Mouse (Mus musculus) lung, adult 2 months (tissue): ENCODE data around the gene Csrp3. TPM values are rescaled to one million over a fixed set of nuclear protein-coding genes. Genes with fewer than 3 reads are reported as not detected.

Experiments
- DNase-seq: peaks from one replicate; pipeline ENCODE4 v3.0.0; 2022
- H3K4me1 ChIP-seq: fragments of 200-500 bp; 2 replicates; pipeline ENCODE4 v1.6.1; 2011; ENCODE audit warnings: low read length; ENCODE audit not compliant: control insufficient read depth, insufficient read depth
- H3K4me3 ChIP-seq: fragments of 200-500 bp; replicated peaks from 2 replicates; pipeline ENCODE3; 2011; ENCODE audit warnings: low read depth, mild to moderate bottlenecking, control low read depth, low read length; ENCODE audit errors: extremely low read depth
- CTCF ChIP-seq: fragments of 200-500 bp; IDR thresholded peaks from 2 replicates; pipeline ENCODE4 v1.5.1; 2011; ENCODE audit warnings: mild to moderate bottlenecking, low read length, control low read depth; ENCODE audit not compliant: insufficient read depth
- POLR2A ChIP-seq: fragments of 200-500 bp; IDR thresholded peaks from 2 replicates; pipeline ENCODE4 v1.6.1; 2011; ENCODE audit warnings: low read depth, mild to moderate bottlenecking, control low read depth, low read length, borderline replicate concordance; ENCODE audit errors: extremely low read depth
- WGBS: fragments of 180-500 bp; shearing (Covaris S2); methylation state at CpG from one replicate; pipeline ENCODE4 v1.1.7; 2018; 5-methylcytosine and 5-hydroxymethylcytosine counted together
- polyA plus RNA-seq: library from polyadenylated mRNA; depleted of rRNA; stranded (reverse); fragments of >200 nt; gene quantifications from 2 replicates; pipeline ENCODE4 v1.2.3, GENCODE M21; 2012

Csrp3 gene
- polyA plus RNA-seq, 1 experiment, result 38.0 TPM

DNA sequence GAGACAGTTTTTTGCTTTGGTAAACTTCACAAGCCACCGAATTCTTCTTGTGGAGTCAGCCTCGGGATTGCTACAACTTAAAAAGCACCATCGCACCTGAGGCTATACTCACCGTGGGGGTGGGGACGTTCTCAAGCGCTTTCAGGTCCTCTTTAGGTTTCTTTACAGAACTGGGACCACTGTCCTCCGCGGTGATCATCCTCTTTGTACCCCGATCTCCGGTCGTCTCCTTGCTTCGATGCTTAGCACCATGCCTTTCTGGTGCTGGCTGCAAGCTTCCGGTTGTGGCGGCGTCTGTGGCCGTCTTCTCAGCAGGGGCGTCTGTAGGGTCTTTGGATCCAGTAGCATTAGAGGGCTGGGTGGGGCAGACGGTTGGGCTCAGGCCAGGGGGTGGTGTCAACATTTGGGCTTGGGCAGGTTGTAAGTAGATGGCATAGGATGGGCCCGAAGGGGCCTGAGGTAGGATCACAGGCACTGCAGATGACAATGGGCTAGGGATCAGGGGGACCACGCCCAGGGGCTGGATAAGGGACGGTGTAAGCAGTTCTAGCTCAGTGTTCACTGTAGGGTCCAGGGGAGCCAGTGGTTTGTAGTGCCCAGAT, 22.8 kb upstream of the Csrp3 start:
- DNase-seq, result no peak
- no peaks in the 10 kb centered on the region for H3K4me1 ChIP-seq
- TF ChIP-seq CTCF (no peak), POLR2A (no peak)
- 93% methylated on average over 21 of the region's 21 CpGs for WGBS
- no peak overlapping the region for H3K4me3 ChIP-seq

DNA sequence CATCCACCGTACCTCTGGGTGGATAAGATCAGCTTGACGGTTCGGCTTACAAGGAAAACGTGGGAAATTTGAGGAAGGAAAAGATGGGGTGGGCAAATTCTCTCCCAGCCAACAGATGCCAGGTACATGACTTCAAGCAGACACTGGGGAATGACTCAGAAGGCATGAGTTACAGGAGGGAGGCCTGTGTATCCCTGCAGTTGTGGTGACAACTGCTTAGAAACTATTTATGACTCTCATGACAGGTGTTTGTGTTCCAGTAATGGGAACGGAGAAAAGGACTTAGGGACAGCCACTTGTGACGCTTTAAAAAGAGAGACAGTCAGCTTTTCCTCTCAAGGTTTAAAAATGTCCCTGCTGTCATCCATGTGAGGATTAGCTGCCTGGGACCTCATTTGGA, 22.3 kb upstream of the Csrp3 start:
- no peak for DNase-seq
- 90% methylated on average over 6 of the region's 6 CpGs for WGBS
- H3K4me3 ChIP-seq, result no peak overlapping the region
- no peaks in the 10 kb centered on the region for H3K4me1 ChIP-seq
- no peak for TF ChIP-seq CTCF
- no peak for TF ChIP-seq POLR2A

DNA sequence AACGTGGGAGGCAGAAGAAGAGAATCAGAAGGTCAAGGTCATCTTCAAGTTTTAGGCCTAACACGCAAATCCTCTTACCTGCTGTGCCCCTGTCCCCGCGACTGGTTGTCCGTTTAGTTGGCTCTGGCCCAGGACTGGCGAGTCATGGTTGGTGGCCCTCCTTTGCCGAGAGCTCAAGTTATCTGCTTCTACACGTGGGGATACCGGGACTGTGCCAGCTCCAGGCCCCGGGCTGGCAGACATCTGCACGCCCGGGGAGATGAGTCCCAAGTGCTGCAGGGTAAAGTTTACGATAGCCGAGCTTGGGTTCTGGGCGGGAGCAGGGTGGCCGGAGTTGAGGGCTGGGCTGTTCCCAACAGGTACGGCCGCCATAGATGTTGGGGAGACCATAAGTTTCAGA, 19.7 kb upstream of the Csrp3 start:
- Histone ChIP-seq H3K4me3 (no peak overlapping the region), H3K4me1 (no peaks in the 10 kb centered on the region)
- no peak for DNase-seq
- TF ChIP-seq CTCF (no peak), POLR2A (no peak)
- 94% methylated on average over 18 of the region's 18 CpGs for WGBS

DNA sequence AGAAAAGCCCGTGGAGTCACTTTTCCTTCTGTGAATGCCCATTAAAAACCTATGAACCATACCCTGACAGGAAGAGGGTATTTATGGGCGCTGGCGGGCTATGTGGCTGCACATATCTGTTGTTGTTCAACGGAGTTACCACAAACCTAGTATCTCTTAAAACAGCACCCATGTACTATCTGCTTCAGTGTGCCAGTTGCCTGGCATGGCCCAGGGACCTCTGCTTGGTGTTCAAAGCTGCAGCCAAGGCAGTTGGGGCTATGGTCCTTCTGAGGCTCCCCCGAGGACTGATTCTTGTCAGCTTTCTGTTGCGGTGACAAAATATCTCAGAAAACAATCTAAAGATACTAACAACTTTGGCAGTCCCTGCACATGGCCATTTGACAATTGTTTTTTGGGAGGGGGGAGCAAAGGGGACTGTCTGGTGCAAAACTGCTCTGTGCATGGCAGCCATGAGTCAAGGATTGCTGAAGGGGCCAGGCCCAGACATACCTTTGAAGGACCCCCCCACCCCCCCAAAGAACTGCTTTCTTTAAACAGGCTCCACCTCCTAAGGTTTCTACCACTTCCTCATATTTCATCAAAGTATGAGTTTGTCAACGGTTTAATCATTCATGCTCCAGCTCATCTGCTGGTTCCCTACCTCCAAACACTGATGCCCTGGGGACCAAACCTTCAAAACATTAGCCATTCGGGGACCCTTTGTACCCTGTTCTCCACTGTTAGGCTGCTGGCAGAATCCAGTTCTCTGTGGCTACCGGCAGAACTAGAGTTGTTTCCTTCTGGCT, 17.0 kb upstream of the Csrp3 start:
- Histone ChIP-seq H3K4me3 (no peak overlapping the region), H3K4me1 (no peaks in the 10 kb centered on the region)
- no peak for DNase-seq
- TF ChIP-seq CTCF (no peak), POLR2A (no peak)
- 83% methylated on average over 9 of the region's 9 CpGs for WGBS

DNA sequence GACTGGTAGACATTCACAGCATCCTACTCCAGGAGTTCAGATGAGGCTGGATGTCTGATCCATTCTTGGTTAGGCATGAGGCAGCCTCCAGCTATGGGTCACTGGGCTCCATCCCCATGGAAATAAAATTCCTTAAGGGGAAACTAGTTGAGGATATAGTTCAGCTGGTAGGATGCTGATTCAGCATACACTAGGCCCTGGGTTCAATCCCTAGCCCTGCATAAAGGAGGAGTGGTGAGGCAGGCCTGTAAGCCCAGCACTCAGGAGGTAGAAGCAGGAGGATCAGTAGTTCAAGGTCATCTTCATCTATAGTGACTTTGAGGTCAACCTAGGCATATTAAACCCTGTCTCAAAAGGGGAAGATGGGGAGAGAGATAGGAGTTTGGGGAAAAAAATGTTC, 16.4 kb upstream of the Csrp3 start:
- no peak overlapping the region for H3K4me3 ChIP-seq
- TF ChIP-seq CTCF (no peak), POLR2A (no peak)
- DNase-seq, result no peak

DNA sequence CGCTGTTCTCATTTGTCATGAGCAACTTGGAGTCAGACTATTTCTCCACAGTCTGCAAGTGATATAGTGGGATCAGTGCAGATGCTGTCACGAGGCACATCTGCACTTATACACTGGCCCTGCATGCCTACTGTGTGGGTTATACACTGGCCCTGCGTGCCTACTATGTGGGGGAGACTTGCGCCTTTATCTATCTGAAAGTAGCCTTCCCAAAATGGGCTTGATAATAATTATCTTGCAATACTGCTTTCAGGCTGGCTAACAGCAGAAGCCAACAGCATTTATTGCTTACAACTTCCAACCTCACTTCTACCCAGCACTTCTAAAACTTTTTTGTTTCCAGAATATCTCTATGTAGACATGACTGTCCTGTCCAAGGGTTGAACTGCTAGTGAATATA, 14.0 kb upstream of the Csrp3 start:
- WGBS, result 87% methylated on average over 4 of the region's 4 CpGs
- no peaks in the 10 kb centered on the region for H3K4me1 ChIP-seq
- DNase-seq, result no peak
- TF ChIP-seq POLR2A (no peak), CTCF (no peak)
- no peak overlapping the region for H3K4me3 ChIP-seq

More for the DNA sequence above, 16.4 kb upstream of the Csrp3 start:
- no peaks in the 10 kb centered on the region for H3K4me1 ChIP-seq

DNA sequence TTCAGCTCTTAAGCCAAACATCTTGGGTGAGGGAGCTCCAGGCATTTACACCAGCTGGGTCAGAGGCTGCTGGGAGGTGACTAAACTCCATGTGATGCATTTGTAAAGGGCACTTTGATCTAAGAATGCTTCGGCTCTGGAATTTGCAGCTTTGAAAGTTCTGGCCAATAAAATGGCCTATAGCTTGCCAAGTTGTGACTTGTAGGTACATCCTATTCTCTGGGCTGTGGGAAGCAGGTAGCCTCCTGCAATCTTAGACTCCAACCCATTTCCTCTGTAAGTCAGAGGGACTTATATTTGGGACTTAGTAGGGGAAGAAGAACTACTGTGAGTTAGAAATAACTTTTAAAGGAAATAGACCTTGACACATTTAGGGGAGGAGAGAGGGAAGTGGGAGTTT, 13.1 kb upstream of the Csrp3 start:
- Histone ChIP-seq H3K4me3 (no peak overlapping the region), H3K4me1 (no peaks in the 10 kb centered on the region)
- TF ChIP-seq POLR2A (no peak), CTCF (no peak)
- DNase-seq, result no peak
- WGBS, result 42% methylated on average over 1 of the region's 1 CpGs

DNA sequence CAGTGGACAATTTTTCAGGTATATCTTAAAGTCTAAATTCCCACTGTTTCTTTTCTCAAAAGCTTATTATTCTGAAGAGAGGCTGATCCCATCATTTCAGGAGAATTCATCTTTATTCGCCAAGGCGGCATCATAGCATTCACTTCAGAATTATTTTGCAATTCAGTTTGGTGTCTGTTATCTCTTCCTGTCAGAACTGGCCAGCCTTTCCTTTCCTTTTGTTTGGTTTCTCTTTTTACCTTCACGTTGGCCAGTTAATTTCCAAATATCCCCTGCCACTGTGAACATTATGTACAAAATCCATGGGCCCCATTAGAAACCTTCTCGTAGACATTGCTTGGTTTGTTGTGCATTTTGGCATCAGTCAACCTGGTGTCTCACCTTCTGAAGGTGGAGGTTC, 11.5 kb upstream of the Csrp3 start:
- no peak overlapping the region for H3K4me3 ChIP-seq
- DNase-seq, result no peak
- H3K4me1 ChIP-seq, result no peaks in the 10 kb centered on the region
- no peak for TF ChIP-seq CTCF
- no peak for TF ChIP-seq POLR2A
- WGBS, result 58% methylated on average over 4 of the region's 4 CpGs

DNA sequence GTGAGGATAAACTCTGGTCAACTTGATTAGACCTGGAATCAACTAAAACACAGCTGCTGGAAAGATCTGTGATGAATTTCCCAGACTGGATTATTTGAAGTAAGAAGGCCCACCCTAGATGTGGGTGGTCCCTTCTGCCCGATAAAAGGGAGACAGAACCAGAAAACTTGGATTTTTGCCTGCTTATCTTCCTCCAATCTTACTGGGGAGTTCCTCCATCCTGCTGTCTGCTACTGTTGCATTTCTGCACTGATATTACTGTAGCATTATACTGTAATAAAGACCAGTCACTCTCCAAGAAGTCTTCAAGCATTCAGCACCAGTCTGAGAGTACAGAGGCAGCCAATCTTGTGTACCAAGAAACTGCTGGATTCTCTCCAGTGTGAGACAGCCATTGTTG, 10.4 kb upstream of the Csrp3 start:
- no peaks in the 10 kb centered on the region for H3K4me1 ChIP-seq
- no peak for DNase-seq

DNA sequence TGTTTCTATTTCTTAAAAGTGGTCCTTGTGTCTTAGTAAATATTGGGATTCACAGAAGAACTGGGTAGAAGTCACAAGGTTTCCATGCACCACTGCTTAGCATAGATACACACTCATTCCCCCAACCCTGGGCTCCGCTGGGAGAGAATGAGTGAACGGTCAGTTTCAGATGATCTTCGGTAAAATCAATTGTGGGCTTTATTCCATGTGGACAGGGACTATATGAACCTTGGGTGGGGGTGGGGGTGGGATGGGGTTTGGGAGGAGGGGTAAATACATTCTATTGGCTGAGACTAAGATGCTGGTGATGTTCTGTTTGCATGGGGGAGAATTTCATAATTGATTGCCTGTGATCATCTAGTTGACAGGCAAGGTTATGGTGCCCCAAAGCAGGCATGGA, 7.6 kb upstream of the Csrp3 start:
- H3K4me3 ChIP-seq, result no peak overlapping the region
- TF ChIP-seq POLR2A (no peak), CTCF (no peak)
- no peaks in the 10 kb centered on the region for H3K4me1 ChIP-seq
- no peak for DNase-seq
- 90% methylated on average over 3 of the region's 3 CpGs for WGBS

More for the DNA sequence above, 10.4 kb upstream of the Csrp3 start:
- 19% methylated on average over 1 of the region's 1 CpGs for WGBS
- no peak for TF ChIP-seq POLR2A
- TF ChIP-seq CTCF, result no peak
- no peak overlapping the region for H3K4me3 ChIP-seq
